Mouse (Mus musculus) liver, postnatal 0 days (tissue): ENCODE results near the gene Dock10.

Experiments used
- CTCF ChIP-seq: sonication (generic); IDR thresholded peaks from 2 replicates; pipeline ENCODE4 v1.5.1; 2016; ENCODE audit warnings: antibody characterized with exemption, low read depth
- EP300 ChIP-seq: IDR thresholded peaks from 2 replicates; pipeline ENCODE4 v1.6.1; 2016; ENCODE audit warnings: antibody characterized with exemption, low read depth, mild to moderate bottlenecking

GRCm38 (mm10) chr1:80730174-80730573, 28.2 kb downstream of the Dock10 start:
- TF ChIP-seq CTCF (no peak), EP300 (no peak)
